Mouse (Mus musculus): ENCODE results near the gene Bcdin3d.

- TF ChIP-seq CTCF (IDR thresholded peaks at IDR 0.05; ENCODE audit: insufficient read depth, low read depth, low read length) (no peak), POLR2A (IDR thresholded peaks at IDR 0.05; ENCODE audit: insufficient read depth, low read depth, low read length) (no peak)
Measured at GRCm38 (mm10) chr15:99503256-99503655, 28.7 kb upstream of the Bcdin3d start.
